Mouse (Mus musculus) MN1 (cell line): ENCODE measurements at regions not wholly inside any gene's neighbourhood (a gene's known extent, or its start where the extent isn't known, plus 50 kb on each side); places are given as distances from the start of the nearest gene placed in this dataset.

Experiments
- DNase-seq: peaks from one replicate; pipeline ENCODE4 v3.0.0-alpha.2; 2016; ENCODE audit warnings: low spot score

DNA sequence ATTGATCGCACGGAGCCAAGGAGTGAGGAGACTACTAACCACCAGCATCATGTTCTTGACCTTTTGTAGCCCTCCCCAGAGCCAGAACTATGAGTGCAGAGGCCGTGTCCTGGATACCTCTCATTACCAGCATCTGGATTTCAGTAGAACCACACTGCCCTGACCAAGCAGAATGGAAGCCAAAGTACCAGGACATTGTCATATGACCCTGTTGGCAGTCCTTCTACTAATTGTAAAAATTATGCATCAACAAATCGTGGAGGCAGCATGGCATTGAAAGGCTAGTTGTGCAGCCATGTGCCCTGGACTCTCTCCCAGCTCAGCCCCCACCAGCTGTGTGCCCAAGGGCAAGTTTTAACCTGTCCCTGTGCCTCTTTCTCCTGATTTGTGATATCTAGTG lies 135.6 kb upstream of the Dock1 start:
- no peak for DNase-seq

- DNase-seq: no peak
Measured at GRCm38 (mm10) chr7:134541699-134542098, 128.8 kb upstream of the Dock1 start.

GRCm38 (mm10) chr7:134546187-134546586 lies 124.3 kb upstream of the Dock1 start:
- no peak for DNase-seq

DNA sequence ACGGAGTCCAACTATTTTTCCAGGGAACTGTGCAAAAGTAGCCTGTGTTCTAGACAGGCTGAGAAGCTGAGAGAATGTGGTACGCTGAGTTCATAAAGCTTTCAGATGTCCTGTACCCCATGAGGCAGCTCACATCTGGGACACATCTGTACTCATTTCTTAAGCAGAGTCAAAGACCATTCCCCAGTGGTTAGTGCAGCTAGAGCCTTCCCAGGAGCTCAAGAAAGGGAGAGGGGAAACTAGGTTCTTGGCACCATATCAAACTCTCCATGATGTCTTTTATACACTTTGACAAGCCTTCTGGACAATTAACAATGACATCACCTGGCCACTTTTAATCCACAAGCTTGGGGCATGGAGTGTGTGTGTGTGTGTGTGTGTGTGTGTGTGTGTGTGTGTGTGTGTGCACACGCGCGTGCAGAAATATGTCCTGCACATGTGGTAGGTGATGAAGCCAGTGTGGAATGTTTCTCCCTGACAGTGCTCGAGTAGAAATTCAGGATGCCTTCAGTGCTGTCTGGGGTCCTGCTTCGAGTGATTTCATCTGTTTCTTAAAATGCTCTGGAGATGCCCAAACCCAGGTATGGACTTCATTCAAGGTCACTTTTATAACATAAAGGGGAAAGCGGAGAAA lies 121.1 kb upstream of the Dock1 start:
- DNase-seq: no peak

DNA sequence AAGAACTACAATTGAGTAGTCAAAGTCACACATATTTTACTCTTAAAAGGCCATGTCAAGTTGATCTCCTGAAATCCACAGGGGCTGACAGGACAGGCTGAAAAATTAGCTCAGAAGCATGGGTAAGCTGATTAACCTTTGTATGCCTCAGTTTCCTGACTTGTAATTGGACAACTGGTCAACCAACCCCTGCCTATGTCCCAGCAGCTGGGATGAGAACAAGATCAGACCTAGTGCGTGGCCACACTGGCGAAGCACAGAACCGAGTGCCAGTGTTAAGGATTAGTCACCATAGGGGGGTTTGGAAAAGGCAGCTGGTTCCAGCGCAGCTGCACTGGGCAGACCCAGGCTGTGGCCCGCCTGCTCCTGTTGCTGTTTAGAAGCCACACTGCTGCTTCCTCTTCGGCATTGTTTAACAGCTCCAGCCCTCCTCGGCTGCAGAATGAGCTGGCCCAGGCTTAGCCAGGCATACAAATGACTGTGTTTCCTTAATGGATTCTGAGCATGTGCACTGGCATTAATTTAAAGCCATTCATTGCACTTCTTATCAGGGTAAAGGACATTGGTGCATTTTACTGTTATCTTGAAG lies 120.1 kb upstream of the Dock1 start:
- DNase-seq: no peak

- DNase-seq: no peak
Measured at GRCm38 (mm10) chr7:134552051-134552451, 118.4 kb upstream of the Dock1 start.

- DNase-seq: no peak
Measured at GRCm38 (mm10) chr7:134556061-134556460, 114.4 kb upstream of the Dock1 start.

GRCm38 (mm10) chr7:134566322-134566721 lies 104.1 kb upstream of the Dock1 start:
- peak; percentile 7 for DNase-seq

GRCm38 (mm10) chr7:134569247-134569646 lies 101.2 kb upstream of the Dock1 start:
- DNase-seq: no peak

DNA sequence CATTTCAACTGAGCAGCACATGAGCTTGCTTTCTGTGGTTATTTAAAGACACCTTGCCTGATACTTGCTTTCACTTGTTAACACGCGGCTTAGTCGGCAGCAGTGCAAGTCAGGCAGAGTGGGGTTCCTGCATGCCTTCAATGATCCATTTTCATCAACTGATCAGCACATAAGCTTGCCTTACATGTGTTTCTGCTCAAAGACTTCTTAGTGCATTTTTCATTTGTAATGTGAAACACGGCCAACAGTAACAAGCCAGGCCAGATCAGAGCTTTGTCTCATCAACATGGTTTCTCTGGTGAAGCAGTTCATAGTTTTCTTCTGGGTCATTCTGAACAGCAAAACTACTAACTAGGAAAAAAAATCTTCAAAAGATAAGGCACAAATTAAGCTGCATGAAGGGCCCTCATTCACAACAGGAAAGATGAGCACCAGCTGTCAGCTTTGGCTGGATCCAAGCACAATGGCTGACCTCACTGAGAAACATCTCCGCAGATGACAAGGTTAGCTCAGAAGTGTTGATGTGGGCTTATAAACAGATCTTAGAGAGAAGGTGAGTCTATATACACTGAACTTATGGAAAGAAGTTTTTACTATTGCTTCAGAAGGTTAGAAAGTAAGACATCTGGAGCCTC lies 100.2 kb upstream of the Dock1 start:
- no peak for DNase-seq

DNA sequence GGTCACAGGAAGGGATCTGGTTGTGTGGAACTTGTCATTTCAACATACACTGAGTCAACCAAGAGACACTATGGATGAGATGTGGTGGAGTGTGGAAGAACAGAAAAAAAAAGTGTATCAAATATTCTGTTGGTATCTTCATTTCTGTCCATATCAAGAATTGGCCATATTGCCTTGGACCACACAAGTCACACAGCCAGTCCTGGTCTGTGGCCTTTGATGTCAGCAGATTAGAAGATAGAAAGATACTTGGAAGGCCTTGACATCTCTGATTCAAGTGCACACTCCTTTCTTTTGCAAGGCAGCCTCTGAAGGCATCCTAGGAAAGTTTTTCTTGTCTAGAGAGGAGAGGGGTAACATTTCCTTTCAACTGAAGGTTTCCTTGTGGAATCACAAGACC lies 88.7 kb upstream of the Dock1 start:
- DNase-seq: no peak

- DNase-seq: no peak
Measured at GRCm38 (mm10) chr7:134585478-134585877, 85.0 kb upstream of the Dock1 start.

DNA sequence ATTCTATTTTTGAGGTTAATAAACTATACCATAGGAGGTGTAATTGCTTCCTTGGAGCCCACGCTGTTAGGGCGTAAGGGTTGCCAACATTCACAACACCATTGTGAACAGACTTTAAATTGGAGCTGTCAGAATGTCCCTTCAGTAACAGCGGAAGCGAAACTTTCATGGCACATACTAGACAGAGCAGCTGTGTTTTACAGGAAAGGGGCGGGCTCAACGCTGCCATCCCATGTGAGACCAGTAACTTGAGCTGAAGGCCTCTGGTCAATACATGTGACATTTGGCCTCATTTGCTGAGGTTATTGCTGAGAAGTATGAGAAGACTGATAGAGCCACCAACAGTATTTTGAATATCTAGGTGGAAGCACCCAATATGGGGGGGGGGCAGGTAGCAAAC lies 83.5 kb upstream of the Dock1 start:
- DNase-seq: no peak

GRCm38 (mm10) chr7:134607886-134608285 lies 62.6 kb upstream of the Dock1 start:
- DNase-seq: no peak

DNA sequence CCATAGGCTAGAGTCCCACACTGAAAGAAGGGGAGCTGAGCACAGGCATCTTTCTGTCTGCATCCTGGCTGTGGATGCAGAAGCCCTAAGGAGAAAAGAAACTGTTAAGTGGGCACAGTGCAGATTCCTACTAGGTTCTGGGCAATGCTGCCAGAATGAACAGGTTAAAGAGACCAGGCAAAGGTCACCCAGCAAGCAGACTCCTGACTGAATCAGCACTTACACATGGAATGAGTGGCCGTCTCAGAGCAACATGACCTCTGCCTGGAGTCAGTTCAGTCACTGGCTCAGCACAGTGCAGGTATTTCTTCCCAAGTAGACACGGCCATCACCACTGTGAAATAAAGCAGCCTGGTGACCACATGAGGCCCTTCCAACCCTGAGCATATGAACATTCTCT lies 60.3 kb upstream of the Dock1 start:
- DNase-seq: no peak

GRCm38 (mm10) chr7:134611371-134611770 lies 59.1 kb upstream of the Dock1 start:
- DNase-seq: no peak

DNA sequence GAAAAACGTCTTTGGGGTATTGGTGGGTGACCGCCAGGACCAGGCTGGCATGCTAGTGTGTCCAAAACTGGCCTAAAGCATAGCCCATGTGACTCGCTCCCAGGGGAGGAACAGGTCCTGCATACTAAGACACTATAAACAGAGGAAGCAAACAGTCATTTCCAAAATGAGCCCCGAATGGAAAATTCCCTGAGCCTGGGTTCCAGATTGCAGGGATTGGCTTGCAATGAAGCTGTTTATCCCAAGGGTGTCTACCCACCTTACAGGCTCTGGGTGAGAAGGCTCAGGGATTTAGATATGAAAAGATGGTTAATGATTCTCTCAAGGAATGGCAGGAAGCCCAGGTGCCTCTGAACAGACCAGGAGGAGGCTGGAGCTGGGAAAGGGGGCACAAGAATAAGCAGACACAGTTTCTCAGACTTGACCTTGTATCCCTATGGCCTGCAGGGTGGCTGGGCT lies 58.2 kb upstream of the Dock1 start:
- no peak for DNase-seq

DNA sequence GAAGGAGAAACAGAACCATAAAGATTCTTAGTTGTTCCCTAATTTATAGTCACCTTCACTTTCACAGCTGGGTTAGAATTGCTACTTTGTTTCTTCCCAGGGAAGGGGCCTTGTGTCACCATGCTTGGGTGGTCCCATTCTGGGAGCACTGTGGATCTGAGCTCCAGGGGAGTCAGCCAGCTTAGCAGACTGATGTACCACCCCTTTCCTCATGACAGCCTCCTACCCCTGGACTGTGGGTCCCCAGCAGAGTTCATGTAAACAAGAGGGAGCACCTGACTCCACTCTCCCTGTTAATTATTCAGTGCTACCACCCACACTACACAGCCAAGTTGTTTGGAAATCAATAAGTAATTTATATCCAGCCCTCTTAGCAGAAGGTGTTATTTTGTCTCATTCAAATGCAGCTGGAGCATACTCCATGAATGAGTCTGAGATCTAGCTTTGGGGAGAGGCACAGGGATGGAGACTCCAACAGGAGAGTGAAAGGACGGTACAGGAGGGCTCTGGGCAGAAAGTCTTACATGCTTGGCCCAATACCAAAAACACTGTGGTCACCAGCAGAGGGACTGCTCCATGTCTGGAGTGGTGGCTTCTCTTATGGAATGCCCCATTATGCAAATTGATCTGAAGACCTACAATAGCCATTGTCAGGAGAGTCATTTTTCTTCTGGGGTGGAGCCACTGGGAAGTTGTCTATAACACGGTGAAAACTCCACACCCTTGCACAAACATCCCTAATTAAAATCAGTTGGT lies 51.1 kb upstream of the Dock1 start:
- no peak for DNase-seq

DNA sequence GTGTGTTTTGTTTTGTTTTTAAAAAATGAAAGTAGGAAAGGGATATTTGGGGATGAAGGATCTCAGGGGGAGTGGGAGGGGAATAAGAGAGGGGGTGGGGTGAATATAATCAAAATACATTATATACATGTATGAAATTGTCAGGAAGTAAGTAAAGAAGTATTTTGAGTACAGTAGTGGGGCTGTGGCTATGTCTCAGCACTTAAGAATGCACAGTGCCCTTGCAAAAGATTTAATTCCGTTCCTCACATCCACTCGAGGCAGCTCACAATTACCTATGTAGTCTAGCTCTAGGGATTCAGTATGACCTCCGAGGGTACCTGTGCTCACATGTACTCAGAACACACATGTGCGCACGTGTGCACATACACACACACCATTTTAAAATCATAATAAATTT lies 50.4 kb upstream of the Dock1 start:
- DNase-seq: no peak
